Mouse (Mus musculus): ENCODE data around the gene Ppp2r5a.

Ppp2r5a gene

GRCm38 (mm10) chr1:191380843-191381242 is 22.2 kb downstream of the Ppp2r5a start:
- DNase-seq (ENCODE audit: low read depth) = no peak

- DNase-seq (ENCODE audit: low read depth) = no peak
Observed at GRCm38 (mm10) chr1:191378080-191378479, 25.0 kb downstream of the Ppp2r5a start.

GRCm38 (mm10) chr1:191375644-191375998 is 27.5 kb downstream of the Ppp2r5a start:
- no peak for DNase-seq (ENCODE audit: low read depth)

GRCm38 (mm10) chr1:191374993-191375643 is 28.0 kb downstream of the Ppp2r5a start:
- no peak for DNase-seq (ENCODE audit: low read depth)

GRCm38 (mm10) chr1:191369140-191369539 is 33.9 kb downstream of the Ppp2r5a start:
- no peak for DNase-seq (ENCODE audit: low read depth)

- no peak for DNase-seq (ENCODE audit: low read depth)
Observed at GRCm38 (mm10) chr1:191368193-191368592, 34.9 kb downstream of the Ppp2r5a start.

- peak; percentile 63 for DNase-seq (ENCODE audit: low read depth)
Observed at GRCm38 (mm10) chr1:191364477-191364876, 38.6 kb downstream of the Ppp2r5a start.

GRCm38 (mm10) chr1:191362412-191362811 is 40.7 kb downstream of the Ppp2r5a start:
- no peak for DNase-seq (ENCODE audit: low read depth)

- DNase-seq (ENCODE audit: low read depth) = no peak
Observed at GRCm38 (mm10) chr1:191359478-191359877, 43.6 kb downstream of the Ppp2r5a start.

- DNase-seq (ENCODE audit: low read depth) = no peak
Observed at GRCm38 (mm10) chr1:191356936-191357335, 46.1 kb downstream of the Ppp2r5a start.

- peak; percentile 49 for DNase-seq (ENCODE audit: low read depth)
Observed at GRCm38 (mm10) chr1:191353836-191354235, 49.2 kb downstream of the Ppp2r5a start.

GRCm38 (mm10) chr1:191352786-191353488 is 50.1 kb downstream of the Ppp2r5a start:
- DNase-seq (ENCODE audit: low read depth) = peak; percentile 87

GRCm38 (mm10) chr1:191350355-191350754 is 52.7 kb downstream of the Ppp2r5a start:
- DNase-seq (ENCODE audit: low read depth) = no peak

GRCm38 (mm10) chr1:191349486-191350037 is 53.5 kb downstream of the Ppp2r5a start:
- DNase-seq (ENCODE audit: low read depth) = no peak

GRCm38 (mm10) chr1:191348996-191349395 is 54.1 kb downstream of the Ppp2r5a start:
- no peak for DNase-seq (ENCODE audit: low read depth)

- DNase-seq (ENCODE audit: low read depth) = no peak
Observed at GRCm38 (mm10) chr1:191348592-191348991, 54.5 kb downstream of the Ppp2r5a start.

GRCm38 (mm10) chr1:191347602-191348001 is 55.5 kb downstream of the Ppp2r5a start:
- no peak for DNase-seq (ENCODE audit: low read depth)

GRCm38 (mm10) chr1:191340530-191340929 is 62.5 kb downstream of the Ppp2r5a start:
- DNase-seq (ENCODE audit: low read depth) = no peak

GRCm38 (mm10) chr1:191339876-191340275 is 63.2 kb downstream of the Ppp2r5a start:
- no peak for DNase-seq (ENCODE audit: low read depth)

GRCm38 (mm10) chr1:191334500-191334899 is 68.6 kb downstream of the Ppp2r5a start:
- DNase-seq (ENCODE audit: low read depth) = no peak

- DNase-seq (ENCODE audit: low read depth) = no peak
Observed at GRCm38 (mm10) chr1:191330356-191330755, 72.7 kb downstream of the Ppp2r5a start.

GRCm38 (mm10) chr1:191328019-191328441 is 75.0 kb downstream of the Ppp2r5a start:
- DNase-seq (ENCODE audit: low read depth) = no peak

GRCm38 (mm10) chr1:191327258-191327657 is 75.8 kb downstream of the Ppp2r5a start:
- no peak for DNase-seq (ENCODE audit: low read depth)

All from NIH3T3 (cell line).